Mouse (Mus musculus) liver (tissue): ENCODE results near the gene Dot1l.
A peak's percentile ranks its signal among the peaks of the same experiment; 100 is the strongest.

Source experiments
- DNase-seq: peaks from one replicate; pipeline ENCODE4 v3.0.0-alpha.2; 2020; ENCODE audit warnings: mixed read lengths

Dot1l gene

GRCm38 (mm10) chr10:80793033-80793784 lies 38.2 kb downstream of the Dot1l start:
- DNase-seq, result no peak

- no peak for DNase-seq
Observed at GRCm38 (mm10) chr10:80793803-80794202, 38.8 kb downstream of the Dot1l start.

GRCm38 (mm10) chr10:80794750-80795149 lies 39.7 kb downstream of the Dot1l start:
- DNase-seq, result no peak

GRCm38 (mm10) chr10:80796307-80796848 lies 41.4 kb downstream of the Dot1l start:
- no peak for DNase-seq

GRCm38 (mm10) chr10:80797186-80798149 lies 42.5 kb downstream of the Dot1l start:
- DNase-seq, result no peak

GRCm38 (mm10) chr10:80798150-80799006 lies 43.4 kb downstream of the Dot1l start, which contains the start of the genes Sf3a2 and Plekhj1:
Gene Sf3a2, plus strand, starts transcription at chr10:80798198.
Gene Plekhj1, minus strand, starts transcription at chr10:80798626.
- peak; percentile 96 for DNase-seq

- no peak for DNase-seq
Observed at GRCm38 (mm10) chr10:80799070-80799566, 44.1 kb downstream of the Dot1l start.

- no peak for DNase-seq
Observed at GRCm38 (mm10) chr10:80802204-80802912, 47.4 kb downstream of the Dot1l start.

- no peak for DNase-seq
Observed at GRCm38 (mm10) chr10:80802996-80803395, 48.0 kb downstream of the Dot1l start.

GRCm38 (mm10) chr10:80804340-80804739 lies 49.3 kb downstream of the Dot1l start:
- DNase-seq, result no peak

GRCm38 (mm10) chr10:80804916-80805315 lies 49.9 kb downstream of the Dot1l start, which contains the start of gene Amh:
Gene Amh, plus strand, starts transcription at chr10:80805243.
- DNase-seq, result no peak

- DNase-seq, result no peak
Observed at GRCm38 (mm10) chr10:80805322-80805721, 50.3 kb downstream of the Dot1l start.

- DNase-seq, result peak; percentile 85
Observed at GRCm38 (mm10) chr10:80805925-80806324, 50.9 kb downstream of the Dot1l start.

GRCm38 (mm10) chr10:80806341-80807056 lies 51.5 kb downstream of the Dot1l start:
- DNase-seq, result no peak

- peak; percentile 66 for DNase-seq
Observed at GRCm38 (mm10) chr10:80807057-80807627, 52.1 kb downstream of the Dot1l start.

- DNase-seq, result no peak
Observed at GRCm38 (mm10) chr10:80808099-80808984, 53.3 kb downstream of the Dot1l start.

GRCm38 (mm10) chr10:80808985-80809632 lies 54.1 kb downstream of the Dot1l start:
- no peak for DNase-seq

GRCm38 (mm10) chr10:80810084-80810483 lies 55.1 kb downstream of the Dot1l start:
- DNase-seq, result no peak
